Mouse (Mus musculus) embryonic fibroblast, embryonic 13.5 days (primary cell): ENCODE data around the gene Ap3b1.

Source experiments
- CTCF ChIP-seq: IDR thresholded peaks from 2 replicates; pipeline ENCODE4 v1.5.1; 2011; ENCODE audit warnings: mild to moderate bottlenecking, control low read depth, low read length, moderate library complexity, borderline replicate concordance; ENCODE audit not compliant: insufficient read depth
- POLR2A ChIP-seq: IDR thresholded peaks from 2 replicates; pipeline ENCODE4 v1.6.1; 2011; ENCODE audit warnings: low read depth, mild to moderate bottlenecking, control low read depth, low read length, moderate library complexity

DNA sequence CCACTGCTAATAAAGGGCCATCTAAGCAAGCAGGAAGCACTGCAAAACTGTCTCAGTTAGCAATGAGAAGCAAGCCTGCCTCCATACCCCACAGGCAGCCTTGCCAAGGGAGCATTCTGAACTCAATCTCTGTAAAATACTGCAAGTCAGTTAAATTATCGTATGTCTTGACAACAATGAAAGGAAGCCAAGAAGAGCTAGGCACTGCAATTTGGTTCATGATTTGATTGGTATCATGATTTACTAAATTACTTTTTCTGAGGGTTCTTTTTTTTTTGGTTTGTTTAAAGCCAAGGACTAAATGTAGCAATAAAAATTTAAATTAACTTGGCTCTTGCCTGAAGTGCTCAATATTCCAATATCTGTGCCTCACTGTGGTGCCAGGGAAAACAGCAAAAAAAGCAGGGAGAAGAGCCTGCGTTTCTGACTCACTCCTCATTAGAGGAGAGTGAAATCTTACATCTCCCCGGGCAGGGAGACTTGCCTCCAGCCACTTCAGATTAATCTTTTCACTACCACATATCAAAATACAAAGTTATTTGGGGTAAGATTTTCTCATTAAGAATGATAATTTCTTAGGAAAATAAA lies 28.3 kb upstream of the Ap3b1 start:
- TF ChIP-seq CTCF = no peak
- no peak for TF ChIP-seq POLR2A
